Comparison of ENCODE assay signal across 8 mouse cellular contexts in the genomic region with DNA sequence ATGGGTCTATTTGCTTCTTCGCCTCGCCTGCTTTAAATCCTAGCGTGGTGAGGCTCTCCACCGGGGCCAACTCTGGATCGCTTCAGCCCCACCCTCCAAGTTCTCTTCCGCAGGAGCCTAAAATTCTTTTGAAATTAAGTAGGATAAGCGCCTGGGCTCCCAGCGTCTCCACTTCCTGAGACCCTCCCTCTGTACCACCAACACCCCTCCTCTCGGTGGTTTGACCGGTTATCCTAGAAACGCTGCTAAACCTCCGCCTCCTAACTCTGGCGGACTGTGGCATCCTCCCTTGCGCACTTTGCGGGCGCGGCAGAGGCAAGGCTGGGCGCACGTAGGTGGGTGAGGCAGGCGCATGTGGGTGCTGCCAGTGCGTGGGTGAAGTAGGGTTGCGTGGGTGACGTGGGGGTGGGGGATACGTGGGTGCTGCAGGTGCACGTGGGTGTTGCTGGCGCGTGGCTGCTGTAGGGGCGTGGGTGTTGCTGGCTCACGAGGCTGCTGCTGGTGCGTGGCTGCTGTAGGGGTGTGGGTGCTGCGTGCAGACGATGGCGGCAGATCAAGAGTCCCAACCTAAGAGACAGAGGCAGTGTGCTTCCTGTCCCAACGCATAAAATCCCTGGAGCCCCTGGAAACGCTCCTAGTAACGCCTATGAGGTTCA. TPM values are rescaled to one million over a fixed set of nuclear protein-coding genes. Genes with fewer than 3 reads are reported as not detected.
DNase-seq lines count a peak whose midpoint lies in the region; ATAC-seq and TF ChIP-seq lines count a peak whose summit lies in the region.
"Had no signal": no experiment of that assay in that cellular context is flagged by ENCODE, and none has a peak within 500 bp of the region (broad histone marks: within the 10 kb centered on the region; RNA-seq: fewer than 3 reads in every experiment).

No protein-coding gene starts in this region.

- TF ChIP-seq EP300 in stomach, postnatal 0 days (optimal IDR thresholded peaks at IDR 0.05) = no peak

- no peaks in the 10 kb centered on the region for H3K9me3 ChIP-seq in embryonic facial prominence, embryonic 15.5 days (replicated peaks)
- H3K9me3 ChIP-seq in intestine, embryonic 16.5 days (ENCODE audit: control insufficient read depth, low read length) = no peaks in the 10 kb centered on the region
- no peaks in the 10 kb centered on the region for H3K9me3 ChIP-seq in midbrain, embryonic 10.5 days (replicated peaks)
- H3K9me3 ChIP-seq in stomach, postnatal 0 days (ENCODE audit: control insufficient read depth, low read length) = no peaks in the 10 kb centered on the region

- peak; percentile 39 for ATAC-seq in embryonic facial prominence, embryonic 15.5 days (ENCODE audit: insufficient number of reproducible peaks, low FRiP score, low TSS enrichment, low read depth)
- no peak; the same call in 1 of the 2 replicates for ATAC-seq in intestine, embryonic 16.5 days
- ATAC-seq in stomach, postnatal 0 days (ENCODE audit: low FRiP score, low TSS enrichment) = peak; percentile 61

- peak overlapping the region; percentile 94 for H3K4me2 ChIP-seq in embryonic facial prominence, embryonic 15.5 days (replicated peaks)
- peak overlapping the region; percentile 88 for H3K4me2 ChIP-seq in intestine, embryonic 16.5 days (ENCODE audit: low read depth, low read length)
- H3K4me2 ChIP-seq in stomach, postnatal 0 days (replicated peaks; ENCODE audit: low read depth) = peak overlapping the region; percentile 77

- no peaks in the 10 kb centered on the region for H3K27me3 ChIP-seq in embryonic facial prominence, embryonic 15.5 days
- peaks cover 4% of the 10 kb centered on the region; the same call in 1 of the 2 replicates for H3K27me3 ChIP-seq in intestine, embryonic 16.5 days (replicated peaks; ENCODE audit: control insufficient read depth, insufficient read depth, low read length)
- peaks cover 27% of the 10 kb centered on the region for H3K27me3 ChIP-seq in midbrain, embryonic 10.5 days (ENCODE audit: low read depth, poor library complexity, severe bottlenecking)
- H3K27me3 ChIP-seq in stomach, postnatal 0 days (ENCODE audit: control insufficient read depth, insufficient read depth, low read length) = no peaks in the 10 kb centered on the region

- peaks cover 9% of the 10 kb centered on the region for H3K4me1 ChIP-seq in embryonic facial prominence, embryonic 15.5 days
- 0 out of 2 replicates have a peak, but pooled peaks cover 7% of the 10 kb centered on the region for H3K4me1 ChIP-seq in intestine, embryonic 16.5 days (ENCODE audit: control insufficient read depth, insufficient read depth, low read length)
- peaks cover 16% of the 10 kb centered on the region for H3K4me1 ChIP-seq in midbrain, embryonic 10.5 days
- no peaks in the 10 kb centered on the region; the same call in 1 of the 2 replicates for H3K4me1 ChIP-seq in stomach, postnatal 0 days (replicated peaks; ENCODE audit: control insufficient read depth, insufficient read depth)

- no peak overlapping the region for H3K27ac ChIP-seq in embryonic facial prominence, embryonic 15.5 days (replicated peaks)
- H3K27ac ChIP-seq in intestine, embryonic 16.5 days (ENCODE audit: low read length) = no peak overlapping the region
- peak overlapping the region; percentile 78 for H3K27ac ChIP-seq in midbrain, embryonic 10.5 days (replicated peaks)
- H3K27ac ChIP-seq in stomach, postnatal 0 days (replicated peaks) = no peak overlapping the region

- no peak for TF ChIP-seq CTCF in stomach, postnatal 0 days (IDR thresholded peaks at IDR 0.05; ENCODE audit: low read depth)

- H3K9ac ChIP-seq in embryonic facial prominence, embryonic 15.5 days = no peak overlapping the region
- H3K9ac ChIP-seq in intestine, embryonic 16.5 days (ENCODE audit: low read depth, low read length) = peak overlapping the region; percentile 30; the same call in 1 of the 2 replicates
- H3K9ac ChIP-seq in stomach, postnatal 0 days (ENCODE audit: low read length) = peak overlapping the region; percentile 18; the same call in 1 of the 2 replicates

- H3K36me3 ChIP-seq in embryonic facial prominence, embryonic 15.5 days = no peaks in the 10 kb centered on the region
- H3K36me3 ChIP-seq in intestine, embryonic 16.5 days (ENCODE audit: control insufficient read depth, insufficient read depth, low read length) = no peaks in the 10 kb centered on the region
- H3K36me3 ChIP-seq in midbrain, embryonic 10.5 days = no peaks in the 10 kb centered on the region
- H3K36me3 ChIP-seq in stomach, postnatal 0 days (ENCODE audit: control insufficient read depth, insufficient read depth, low read length) = no peaks in the 10 kb centered on the region

- under 1% methylated on average over 36 of the region's 36 CpGs for WGBS in embryonic facial prominence, embryonic 15.5 days
- 1% methylated on average over 36 of the region's 36 CpGs for WGBS in intestine, embryonic 16.5 days
- under 1% methylated on average over 36 of the region's 36 CpGs for WGBS in midbrain, embryonic 10.5 days
- WGBS in stomach, postnatal 0 days = under 1% methylated on average over 36 of the region's 36 CpGs

- peak overlapping the region; percentile 43 for H3K4me3 ChIP-seq in embryonic facial prominence, embryonic 15.5 days (replicated peaks)
- H3K4me3 ChIP-seq in intestine, embryonic 16.5 days (ENCODE audit: low read length) = peak overlapping the region; percentile 46
- peak overlapping the region; percentile 69 for H3K4me3 ChIP-seq in midbrain, embryonic 10.5 days
- H3K4me3 ChIP-seq in stomach, postnatal 0 days (ENCODE audit: low read depth, low read length) = peak overlapping the region; percentile 36
- H3K4me3 ChIP-seq: erythroblast, embryonic 14.5 days had no signal

- peak; percentile 18 for DNase-seq in thymus, postnatal 4 days
- DNase-seq in thymus, adult 18-20 months = no peak
- DNase-seq in midbrain, embryonic 10.5 days (ENCODE audit: low spot score) = peak; percentile 55
- peak; percentile 46 for DNase-seq in stomach, postnatal 0 days (ENCODE audit: low spot score)
- DNase-seq in gastrocnemius, postnatal 14 days = no peak

- intact Hi-C loops in gastrocnemius, postnatal 14 days (cut with DNase I; ENCODE audit: low total_unique reads) = no loop called here

RNA-seq across cellular contexts. Expression of a gene that starts 25.6 kb away (rescaled TPM):
- 1.1 and 1.4 TPM in 2 replicates for polyA plus RNA-seq in embryonic facial prominence, embryonic 15.5 days (2015; fragmentation: Nextera tagmentation; extraction: Ambion mirVana)
- polyA plus RNA-seq in intestine, embryonic 16.5 days (2015; fragmentation: Nextera tagmentation; extraction: Ambion mirVana) = 0.07 and 0.16 TPM in 2 replicates
- polyA plus RNA-seq in midbrain, embryonic 10.5 days (2016; fragmentation: Nextera tagmentation; extraction: Ambion mirVana) = 2.8 and 3.6 TPM in 2 replicates
- 0.28 and 0.31 TPM in 2 replicates for polyA plus RNA-seq in stomach, postnatal 0 days (2015; fragmentation: Nextera tagmentation; extraction: Ambion mirVana)
- 1 to 10 TPM; 1.4 to 2.2 TPM for total RNA-seq in gastrocnemius, postnatal 14 days (2021)
- polyA plus RNA-seq: erythroblast, embryonic 14.5 days had no signal

RNA-seq across cellular contexts. Expression of a gene that starts 50.2 kb away (rescaled TPM):
- 228 and 250 TPM in 2 replicates for polyA plus RNA-seq in embryonic facial prominence, embryonic 15.5 days (2015; fragmentation: Nextera tagmentation; extraction: Ambion mirVana)
- polyA plus RNA-seq in intestine, embryonic 16.5 days (2015; fragmentation: Nextera tagmentation; extraction: Ambion mirVana) = 247 and 266 TPM in 2 replicates
- 362 and 427 TPM in 2 replicates for polyA plus RNA-seq in midbrain, embryonic 10.5 days (2016; fragmentation: Nextera tagmentation; extraction: Ambion mirVana)
- polyA plus RNA-seq in stomach, postnatal 0 days (2015; fragmentation: Nextera tagmentation; extraction: Ambion mirVana) = 97.1 and 128 TPM in 2 replicates
- total RNA-seq in gastrocnemius, postnatal 14 days (2021) = 1 to 10 TPM; 6.8 to 7.1 TPM

RNA-seq across cellular contexts. Expression of a gene that starts 56.7 kb away (rescaled TPM):
- polyA plus RNA-seq in embryonic facial prominence, embryonic 15.5 days (2015; fragmentation: Nextera tagmentation; extraction: Ambion mirVana) = 31.6 and 35.1 TPM in 2 replicates
- polyA plus RNA-seq in intestine, embryonic 16.5 days (2015; fragmentation: Nextera tagmentation; extraction: Ambion mirVana) = 23.7 and 28.9 TPM in 2 replicates
- 32.0 and 35.8 TPM in 2 replicates for polyA plus RNA-seq in midbrain, embryonic 10.5 days (2016; fragmentation: Nextera tagmentation; extraction: Ambion mirVana)
- 21.2 and 21.4 TPM in 2 replicates for polyA plus RNA-seq in stomach, postnatal 0 days (2015; fragmentation: Nextera tagmentation; extraction: Ambion mirVana)
- 1 to 10 TPM; 8.6 to 9.5 TPM for total RNA-seq in gastrocnemius, postnatal 14 days (2021)

Comparison
In these comparisons a context has a peak if more than half of its experiments do, and no peak if none do; other contexts are left out.
1. DNase-seq: peak in thymus, postnatal 4 days (single experiment), midbrain, embryonic 10.5 days (single experiment) and stomach, postnatal 0 days (single experiment); none in thymus, adult 18-20 months (0 of 2) and gastrocnemius, postnatal 14 days (single experiment).
2. Peak in every context shown above with its lines, with median percentiles within 50 percentile points of each other: H3K4me2 ChIP-seq and H3K4me3 ChIP-seq.